Mouse (Mus musculus): ENCODE results near the gene Fxr2. TPM values are rescaled to one million over a fixed set of nuclear protein-coding genes. Genes with fewer than 3 reads are reported as not detected.
A peak's percentile ranks its signal among the peaks of the same experiment; 100 is the strongest.

Fxr2 gene
- polyA plus RNA-seq, 1 experiment from 2014 or later: 27.9 TPM

DNA sequence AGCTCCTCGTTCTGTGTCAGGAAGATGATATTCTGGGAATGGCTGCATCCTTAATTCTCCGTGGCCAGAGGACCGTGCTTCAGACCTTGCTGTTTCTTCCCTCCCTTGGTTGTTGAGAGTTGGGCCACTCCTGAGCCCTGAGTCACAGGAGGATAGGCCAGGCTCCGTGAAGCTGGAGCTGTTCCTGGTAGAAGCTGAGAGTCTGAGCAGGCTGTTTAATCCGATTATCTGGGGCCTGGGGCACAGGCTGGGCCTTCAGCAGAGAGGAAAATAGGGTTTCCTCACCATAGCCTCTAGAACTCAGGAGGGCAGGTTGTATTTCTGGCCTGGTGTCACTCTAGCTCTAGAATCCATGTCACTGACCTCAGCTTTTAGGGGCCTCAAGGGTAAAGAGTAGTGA is 20.6 kb downstream of the Fxr2 start:
- DNase-seq (ENCODE audit: low spot score): no peak
- WGBS: 69% methylated on average over 5 of the region's 5 CpGs
- Histone ChIP-seq H3K36me3 (replicated peaks; ENCODE audit: control insufficient read depth, insufficient read depth) (peaks cover 91% of the 10 kb centered on the region), H3K27me3 (ENCODE audit: control insufficient read depth, insufficient read depth, low read length) (no peaks in the 10 kb centered on the region), H3K4me1 (replicated peaks; ENCODE audit: control insufficient read depth, insufficient read depth, low read length) (no peaks in the 10 kb centered on the region), H3K4me2 (replicated peaks) (no peak overlapping the region), H3K9ac (no peak overlapping the region), H3K4me3 (replicated peaks; ENCODE audit: low read length) (no peak overlapping the region), H3K27ac (no peak overlapping the region), H3K9me3 (ENCODE audit: control insufficient read depth, low read length) (no peaks in the 10 kb centered on the region)
- ATAC-seq (ENCODE audit: low FRiP score): no peak

DNA sequence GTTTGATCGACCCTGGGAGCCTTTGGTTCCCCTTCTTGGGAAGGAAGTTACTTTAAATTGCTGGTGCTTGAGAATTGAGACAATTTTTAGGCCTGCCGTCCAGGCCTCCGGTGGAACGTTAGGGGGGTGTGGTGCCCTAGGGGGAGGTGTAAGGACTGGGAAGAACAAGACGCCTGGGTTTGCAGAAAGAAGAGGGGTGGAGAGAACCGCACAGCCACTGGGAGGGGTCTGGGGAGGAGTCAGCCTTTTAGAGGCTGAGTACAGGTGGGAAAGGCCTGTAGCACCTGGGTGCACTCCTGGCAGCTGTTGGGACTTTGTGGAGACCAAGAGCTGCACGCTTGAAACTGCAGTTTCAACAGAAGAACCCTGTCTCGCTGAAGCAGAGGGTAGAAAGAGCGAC is 22.0 kb downstream of the Fxr2 start:
- DNase-seq (ENCODE audit: low spot score) (no peak), ATAC-seq (ENCODE audit: low FRiP score) (no peak)
- WGBS: 48% methylated on average over 9 of the region's 9 CpGs
- Histone ChIP-seq H3K4me2 (replicated peaks) (no peak overlapping the region), H3K36me3 (replicated peaks; ENCODE audit: control insufficient read depth, insufficient read depth) (peaks cover 90% of the 10 kb centered on the region), H3K27me3 (ENCODE audit: control insufficient read depth, insufficient read depth, low read length) (no peaks in the 10 kb centered on the region), H3K4me3 (replicated peaks; ENCODE audit: low read length) (no peak overlapping the region), H3K4me1 (replicated peaks; ENCODE audit: control insufficient read depth, insufficient read depth, low read length) (no peaks in the 10 kb centered on the region), H3K9me3 (ENCODE audit: control insufficient read depth, low read length) (no peaks in the 10 kb centered on the region), H3K27ac (no peak overlapping the region), H3K9ac (no peak overlapping the region)

DNA sequence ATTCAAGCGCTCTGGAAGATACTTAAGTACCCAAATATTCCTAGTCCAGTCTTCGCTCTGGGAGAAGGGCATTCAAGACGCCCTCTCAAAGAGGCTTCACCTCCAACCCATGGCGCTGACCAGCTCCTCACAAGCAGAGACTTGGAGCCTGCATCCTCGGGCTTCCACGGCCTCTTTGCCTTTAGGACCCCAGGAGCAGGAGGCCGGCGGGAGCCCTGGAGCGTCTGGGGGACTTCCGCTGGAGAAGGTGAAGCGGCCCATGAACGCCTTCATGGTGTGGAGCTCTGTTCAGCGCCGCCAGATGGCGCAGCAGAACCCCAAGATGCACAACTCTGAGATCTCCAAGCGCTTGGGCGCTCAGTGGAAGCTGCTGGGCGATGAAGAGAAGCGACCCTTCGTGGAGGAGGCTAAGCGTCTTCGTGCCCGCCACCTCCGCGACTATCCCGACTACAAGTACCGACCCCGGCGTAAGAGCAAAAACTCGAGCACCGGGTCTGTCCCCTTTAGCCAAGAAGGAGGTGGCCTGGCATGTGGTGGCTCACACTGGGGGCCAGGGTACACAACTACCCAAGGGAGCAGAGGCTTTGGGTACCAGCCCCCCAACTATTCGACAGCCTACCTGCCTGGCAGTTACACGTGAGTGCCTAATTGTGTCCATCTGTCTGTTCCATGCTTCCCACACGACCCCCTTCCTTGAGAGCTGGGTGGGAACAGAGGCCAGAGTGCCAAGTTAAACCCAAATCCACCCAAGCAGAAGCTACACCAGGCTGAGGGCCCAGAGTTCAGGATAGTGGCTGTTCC is 22.7 kb downstream of the Fxr2 start, which contains the start of gene Sox15:
Gene Sox15 (plus strand): TSS at position 51 of the 801 bp plus-strand sequence.
- Histone ChIP-seq H3K36me3 (replicated peaks; ENCODE audit: control insufficient read depth, insufficient read depth) (peaks cover 88% of the 10 kb centered on the region), H3K9ac (no peak within 1 kb of the TSS), H3K27ac (no peak within 1 kb of the TSS), H3K4me3 (replicated peaks; ENCODE audit: low read length) (no peak within 1 kb of the TSS), H3K9me3 (ENCODE audit: control insufficient read depth, low read length) (no peaks in the 10 kb centered on the region), H3K4me1 (replicated peaks; ENCODE audit: control insufficient read depth, insufficient read depth, low read length) (no peaks in the 10 kb centered on the region), H3K4me2 (replicated peaks) (no peak within 1 kb of the TSS), H3K27me3 (ENCODE audit: control insufficient read depth, insufficient read depth, low read length) (no peaks in the 10 kb centered on the region)
- DNase-seq (ENCODE audit: low spot score) (peak; percentile 83), ATAC-seq (ENCODE audit: low FRiP score) (peak; percentile 65)
- WGBS: 24% methylated on average over 34 of the region's 34 CpGs

DNA sequence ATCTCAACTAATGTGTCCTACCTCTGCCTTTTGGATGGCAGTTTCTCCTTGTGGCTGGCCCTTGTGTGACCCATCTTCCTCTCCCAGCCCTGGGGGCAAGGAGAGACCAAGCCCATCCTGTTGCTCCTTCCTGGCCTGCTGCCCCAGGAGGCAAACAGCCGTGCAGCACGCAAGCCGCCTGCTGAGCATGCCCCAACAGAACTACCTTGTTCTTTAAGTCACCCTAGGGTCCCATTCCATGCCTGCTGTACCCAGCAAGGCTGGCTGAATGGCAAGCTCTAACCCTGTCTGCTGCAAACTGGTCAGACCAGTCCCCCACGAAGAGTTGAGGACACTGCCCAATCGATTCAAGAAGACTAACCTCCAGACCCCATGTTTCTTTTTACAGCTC is 23.3 kb downstream of the Fxr2 start:
- 90% methylated on average over 5 of the region's 5 CpGs for WGBS
- no peak overlapping the region for H3K9ac ChIP-seq
- no peak for ATAC-seq (ENCODE audit: low FRiP score)

DNA sequence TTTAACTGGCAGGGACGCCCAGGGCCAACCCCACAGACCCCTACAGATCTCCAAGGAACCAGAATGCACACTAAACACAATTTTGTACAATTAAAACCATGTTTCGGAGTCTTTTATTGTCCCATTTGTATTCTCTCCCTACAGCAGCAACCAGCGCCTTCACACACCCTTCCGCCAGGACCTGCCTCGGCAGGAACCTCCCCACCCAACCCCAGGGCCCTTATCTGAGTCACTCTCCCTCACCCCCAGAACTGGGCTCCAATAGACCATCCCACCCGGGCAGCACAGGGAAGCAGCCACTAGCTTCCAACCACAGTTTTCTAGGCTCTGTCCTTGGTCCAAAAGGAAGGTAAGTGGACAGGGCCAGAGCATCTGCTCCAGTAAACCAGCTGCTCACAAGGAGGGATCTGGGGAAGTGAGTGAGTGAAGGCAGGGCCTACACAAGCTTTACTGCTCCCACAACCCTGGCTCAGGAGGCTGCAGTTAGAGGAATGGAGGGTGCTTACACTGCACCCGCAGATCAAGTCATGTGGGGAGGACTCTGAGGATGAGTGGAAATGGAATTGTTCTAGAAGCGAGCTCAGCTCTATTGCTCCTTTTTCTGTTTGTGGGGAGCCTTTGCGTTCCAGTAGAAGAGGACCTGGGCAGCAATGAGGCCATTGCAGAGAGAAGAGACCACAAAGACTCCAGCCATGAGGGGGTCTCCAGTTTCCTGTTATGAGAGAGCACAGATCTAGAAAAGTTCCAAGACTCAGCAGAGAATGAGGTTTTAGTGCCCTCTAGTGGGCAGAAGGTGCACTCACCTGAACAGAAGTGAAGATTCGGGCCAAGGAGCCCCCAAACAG is 24.0 kb downstream of the Fxr2 start:
- WGBS: 83% methylated on average over 10 of the region's 10 CpGs
- no peaks in the 10 kb centered on the region for H3K27me3 ChIP-seq (ENCODE audit: control insufficient read depth, insufficient read depth, low read length)
- H3K9me3 ChIP-seq (ENCODE audit: control insufficient read depth, low read length): no peaks in the 10 kb centered on the region
- ATAC-seq (ENCODE audit: low FRiP score) (no peak), DNase-seq (ENCODE audit: low spot score) (peak; percentile 82)
- H3K4me1 ChIP-seq (replicated peaks; ENCODE audit: control insufficient read depth, insufficient read depth, low read length): peaks cover 7% of the 10 kb centered on the region; the same call in 1 of the 2 replicates
- H3K4me2 ChIP-seq (replicated peaks): no peak overlapping the region
- H3K9ac ChIP-seq: no peak overlapping the region
- H3K36me3 ChIP-seq (replicated peaks; ENCODE audit: control insufficient read depth, insufficient read depth): peaks cover 74% of the 10 kb centered on the region
- H3K27ac ChIP-seq: no peak overlapping the region
- H3K4me3 ChIP-seq (replicated peaks; ENCODE audit: low read length): no peak overlapping the region

More for the DNA sequence above, 23.3 kb downstream of the Fxr2 start:
- DNase-seq (ENCODE audit: low spot score): no peak
- no peaks in the 10 kb centered on the region for H3K4me1 ChIP-seq (replicated peaks; ENCODE audit: control insufficient read depth, insufficient read depth, low read length)
- peaks cover 82% of the 10 kb centered on the region for H3K36me3 ChIP-seq (replicated peaks; ENCODE audit: control insufficient read depth, insufficient read depth)
- H3K4me2 ChIP-seq (replicated peaks): no peak overlapping the region
- H3K9me3 ChIP-seq (ENCODE audit: control insufficient read depth, low read length): no peaks in the 10 kb centered on the region
- no peaks in the 10 kb centered on the region for H3K27me3 ChIP-seq (ENCODE audit: control insufficient read depth, insufficient read depth, low read length)
- no peak overlapping the region for H3K27ac ChIP-seq
- H3K4me3 ChIP-seq (replicated peaks; ENCODE audit: low read length): no peak overlapping the region

DNA sequence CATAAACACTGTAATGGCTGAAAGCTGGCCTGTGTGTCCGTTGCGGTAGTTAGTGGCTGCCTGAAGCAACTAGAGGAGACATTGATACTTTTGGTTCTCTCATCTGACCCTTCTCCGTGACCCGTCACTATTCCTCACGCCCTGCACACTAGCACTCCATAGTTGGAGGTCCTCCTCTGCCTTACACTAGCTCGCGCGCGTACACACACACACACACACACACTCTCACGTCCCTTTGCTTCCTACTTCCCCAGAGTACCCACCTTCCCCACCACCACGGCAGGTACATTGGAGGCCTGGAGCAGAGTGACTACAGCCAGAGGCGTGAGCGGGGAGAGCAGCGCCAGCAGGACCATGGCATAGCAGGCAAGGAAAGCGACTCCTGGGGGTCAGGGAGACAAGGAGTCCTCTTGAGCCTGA is 24.7 kb downstream of the Fxr2 start:
- Histone ChIP-seq H3K4me2 (replicated peaks) (no peak overlapping the region), H3K9me3 (ENCODE audit: control insufficient read depth, low read length) (no peaks in the 10 kb centered on the region), H3K9ac (no peak overlapping the region), H3K4me3 (replicated peaks; ENCODE audit: low read length) (no peak overlapping the region), H3K27me3 (ENCODE audit: control insufficient read depth, insufficient read depth, low read length) (no peaks in the 10 kb centered on the region), H3K27ac (no peak overlapping the region), H3K36me3 (replicated peaks; ENCODE audit: control insufficient read depth, insufficient read depth) (peaks cover 68% of the 10 kb centered on the region), H3K4me1 (replicated peaks; ENCODE audit: control insufficient read depth, insufficient read depth, low read length) (peaks cover 8% of the 10 kb centered on the region; the same call in 1 of the 2 replicates)
- 84% methylated on average over 15 of the region's 15 CpGs for WGBS
- DNase-seq (ENCODE audit: low spot score) (no peak), ATAC-seq (ENCODE audit: low FRiP score) (no peak)

DNA sequence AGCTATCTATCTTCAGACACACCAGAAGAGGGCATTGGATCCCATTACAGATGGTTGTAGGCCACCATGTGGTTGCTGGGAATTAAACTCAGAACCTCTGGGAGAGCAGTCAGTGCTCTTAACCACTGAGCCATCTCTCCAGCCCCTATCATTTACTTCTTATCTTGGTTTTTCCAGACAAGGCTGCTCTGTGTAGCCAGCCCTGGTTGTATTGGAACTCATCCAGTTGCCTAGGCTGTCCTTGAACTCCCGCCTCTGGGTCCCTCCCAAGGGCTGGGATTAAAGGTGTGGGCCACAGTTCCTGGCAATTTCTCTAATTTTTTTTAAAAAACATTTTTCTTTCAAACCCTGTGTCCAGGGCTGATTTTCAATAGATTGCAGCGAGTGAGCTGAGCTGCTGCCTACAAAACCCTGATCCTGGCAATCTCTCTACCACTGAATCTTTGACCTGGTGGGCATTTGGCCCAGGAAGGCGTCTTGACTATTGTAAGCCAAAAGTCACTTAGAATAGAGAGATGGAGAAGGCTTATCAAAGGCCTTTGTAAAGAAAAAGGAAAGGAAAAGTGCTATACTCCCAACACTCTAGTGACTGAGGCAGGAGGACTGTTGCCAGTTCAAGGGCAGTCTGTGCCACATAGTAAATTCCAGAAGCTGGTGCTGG is 28.6 kb downstream of the Fxr2 start:
- 77% methylated on average over 3 of the region's 3 CpGs for WGBS
- Histone ChIP-seq H3K4me2 (replicated peaks) (peak overlapping the region; percentile 58), H3K27me3 (ENCODE audit: control insufficient read depth, insufficient read depth, low read length) (no peaks in the 10 kb centered on the region), H3K27ac (peak overlapping the region; percentile 93; the same call in 1 of the 2 replicates), H3K4me3 (replicated peaks; ENCODE audit: low read length) (peak overlapping the region; percentile 51), H3K36me3 (replicated peaks; ENCODE audit: control insufficient read depth, insufficient read depth) (peaks cover 66% of the 10 kb centered on the region), H3K9ac (no peak overlapping the region), H3K9me3 (ENCODE audit: control insufficient read depth, low read length) (no peaks in the 10 kb centered on the region), H3K4me1 (replicated peaks; ENCODE audit: control insufficient read depth, insufficient read depth, low read length) (peaks cover 14% of the 10 kb centered on the region)
- DNase-seq (ENCODE audit: low spot score): no peak
- no peak for ATAC-seq (ENCODE audit: low FRiP score)

DNA sequence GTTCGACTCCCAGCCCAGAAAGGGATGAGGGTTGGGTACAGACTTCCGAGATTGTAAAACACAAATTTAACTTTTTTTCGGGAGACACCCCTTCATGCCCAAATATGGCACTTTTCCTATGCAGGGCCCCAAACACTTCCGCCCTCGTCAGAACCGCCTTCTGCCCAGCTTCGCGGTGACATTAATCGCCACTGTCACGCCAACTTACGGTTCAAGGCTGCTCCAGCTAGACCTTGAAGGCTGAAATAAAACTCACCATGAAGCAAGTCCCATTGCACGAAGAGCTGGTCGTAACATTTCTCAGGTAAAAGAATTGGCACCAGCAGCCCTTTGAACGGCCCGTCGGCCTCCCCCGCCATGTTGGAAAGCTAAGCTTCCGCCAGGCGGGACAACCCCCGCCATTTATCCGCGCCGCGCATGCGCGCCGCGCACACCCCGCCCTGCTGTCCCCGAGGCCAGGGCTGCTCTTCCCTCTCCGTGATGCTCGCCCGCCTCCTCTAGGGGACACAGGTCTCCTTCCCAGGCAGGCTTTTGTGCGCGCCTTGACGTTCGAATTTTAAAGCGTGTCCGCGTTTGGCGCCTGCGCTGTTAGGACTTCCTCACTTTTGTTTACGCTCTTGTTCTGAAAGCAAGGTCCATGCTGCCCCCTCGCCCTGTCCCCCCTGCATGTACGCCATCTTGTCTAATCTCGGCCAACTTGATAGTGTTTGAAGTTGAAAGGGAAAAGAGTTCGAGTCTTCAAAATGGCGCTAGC is 29.6 kb downstream of the Fxr2 start, which contains the start of gene Mpdu1:
Gene Mpdu1 (minus strand): TSS at position 430 of the 754 bp plus-strand sequence.
- Histone ChIP-seq H3K4me1 (replicated peaks; ENCODE audit: control insufficient read depth, insufficient read depth, low read length) (peaks cover 14% of the 10 kb centered on the region), H3K36me3 (replicated peaks; ENCODE audit: control insufficient read depth, insufficient read depth) (peaks cover 65% of the 10 kb centered on the region), H3K9me3 (ENCODE audit: control insufficient read depth, low read length) (no peaks in the 10 kb centered on the region), H3K27me3 (ENCODE audit: control insufficient read depth, insufficient read depth, low read length) (no peaks in the 10 kb centered on the region), H3K27ac (peak within 1 kb of the TSS; percentile 93), H3K4me3 (replicated peaks; ENCODE audit: low read length) (peak within 1 kb of the TSS; percentile 51), H3K9ac (peak within 1 kb of the TSS; percentile 65), H3K4me2 (replicated peaks) (peak within 1 kb of the TSS; percentile 58)
- peak; percentile 96 for DNase-seq (ENCODE audit: low spot score)
- ATAC-seq (ENCODE audit: low FRiP score): peak; percentile 95
- WGBS: under 1% methylated on average over 48 of the region's 48 CpGs
